Mouse (Mus musculus) CD4-positive helper T cell, adult 2 months (primary cell): ENCODE measurements around the gene Tbck.
A peak's percentile ranks its signal among the peaks of the same experiment; 100 is the strongest.

Source experiments
- DNase-seq: peaks from one replicate; pipeline ENCODE4 v3.0.0-alpha.2; 2012; ENCODE audit warnings: low read depth, missing footprints, low spot score

Tbck gene

DNA sequence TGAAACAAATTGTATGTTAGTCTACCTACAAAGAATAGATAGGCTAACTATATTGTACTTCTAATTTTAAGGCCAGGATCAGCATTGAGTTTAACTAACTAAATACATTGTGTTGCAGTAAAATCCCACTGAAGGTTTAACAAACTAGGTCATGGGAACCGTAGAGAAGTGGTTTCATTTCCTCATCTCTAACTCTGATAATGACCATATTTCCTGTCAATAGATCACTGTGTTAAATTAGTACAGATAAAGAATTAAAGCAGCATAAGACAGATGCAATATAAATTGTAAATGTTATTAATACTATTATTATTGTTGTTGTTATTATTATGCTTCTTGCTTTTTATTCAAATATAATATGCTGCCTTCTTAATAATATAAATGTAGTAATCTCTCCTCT is 72.3 kb downstream of the Tbck start:
- no peak for DNase-seq

- no peak for DNase-seq
Measured at GRCm38 (mm10) chr3:132766033-132766726, 82.2 kb downstream of the Tbck start.

DNA sequence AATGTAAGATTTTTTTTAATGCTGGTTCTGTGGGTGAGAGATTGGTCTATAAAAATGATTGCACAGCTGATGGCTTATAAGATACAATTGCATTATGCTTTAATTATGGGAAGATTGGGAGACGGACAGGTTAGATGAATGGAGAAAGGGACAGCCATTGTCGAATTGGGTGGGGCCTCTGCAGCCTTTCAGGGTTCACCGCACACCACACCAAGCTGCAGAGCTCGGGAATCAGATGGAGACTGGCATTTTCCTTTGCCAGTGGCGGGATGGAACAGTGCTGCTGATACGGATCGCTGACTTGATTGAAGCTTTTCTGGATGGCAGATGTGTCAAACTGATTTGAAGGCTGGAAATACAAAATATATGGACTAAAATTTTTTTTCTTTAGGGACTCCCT is 88.1 kb downstream of the Tbck start:
- DNase-seq: no peak

- no peak for DNase-seq
Measured at GRCm38 (mm10) chr3:132776686-132777085, 92.7 kb downstream of the Tbck start.

- no peak for DNase-seq
Measured at GRCm38 (mm10) chr3:132781103-132781502, 97.2 kb downstream of the Tbck start.

- no peak for DNase-seq
Measured at GRCm38 (mm10) chr3:132783087-132783486, 99.1 kb downstream of the Tbck start.

DNA sequence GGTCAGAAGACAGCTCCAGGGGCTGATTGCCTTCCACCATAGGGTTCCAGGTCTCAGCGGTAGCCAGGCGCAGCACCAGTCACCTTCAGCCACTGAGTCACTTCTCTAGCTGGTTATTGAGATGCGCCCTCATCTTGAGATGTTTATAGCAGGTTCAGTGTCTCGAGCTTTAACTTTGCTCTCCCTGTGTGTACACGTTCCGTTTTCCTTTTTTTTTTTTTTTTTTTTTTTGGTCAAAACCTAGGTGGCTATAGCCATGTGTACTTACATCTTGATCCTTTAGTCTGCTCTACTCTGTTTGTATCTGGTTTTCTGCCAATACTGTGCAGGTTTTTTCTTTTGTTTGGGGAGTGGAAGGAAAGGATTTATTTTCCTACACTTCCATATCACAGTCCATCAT is 100.8 kb downstream of the Tbck start:
- no peak for DNase-seq

GRCm38 (mm10) chr3:132786690-132787089 is 102.7 kb downstream of the Tbck start:
- no peak for DNase-seq

DNA sequence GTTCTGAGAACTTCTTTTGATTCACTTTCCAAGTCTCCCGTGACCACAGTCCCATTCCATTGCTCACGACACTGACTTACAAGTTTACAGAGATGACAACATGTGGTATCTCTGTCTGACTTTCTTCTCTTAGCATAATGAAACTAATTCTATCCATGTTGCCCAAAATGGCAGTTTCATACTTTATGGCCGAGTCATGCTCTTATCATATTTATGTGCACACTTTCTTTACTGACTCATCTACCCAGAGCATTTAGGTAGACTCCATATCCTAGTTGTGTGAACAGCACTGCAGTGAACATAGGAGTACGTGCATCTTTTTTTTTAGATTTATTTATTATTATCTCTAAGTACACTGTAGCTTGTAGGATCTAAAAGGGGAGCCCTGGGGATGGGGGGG is 103.8 kb downstream of the Tbck start:
- DNase-seq: no peak

DNA sequence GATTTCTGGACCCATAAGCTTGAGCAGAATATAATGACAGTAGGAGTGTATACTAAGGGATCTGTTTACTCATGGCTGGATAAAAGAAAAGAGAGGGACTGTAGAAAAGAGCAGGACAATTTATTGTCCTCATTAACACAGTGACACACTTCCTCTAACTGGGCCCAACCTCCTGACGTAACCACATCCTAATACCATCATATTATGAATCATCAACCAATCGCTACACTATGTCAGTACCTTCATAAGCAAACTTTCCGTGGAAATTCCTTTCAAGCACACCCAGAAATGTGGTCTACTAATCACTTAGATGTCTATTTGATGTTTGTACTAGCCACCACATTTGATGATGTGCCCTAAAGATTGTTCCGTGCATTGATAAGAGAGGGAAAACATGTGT is 107.2 kb downstream of the Tbck start:
- peak; percentile 63 for DNase-seq

DNA sequence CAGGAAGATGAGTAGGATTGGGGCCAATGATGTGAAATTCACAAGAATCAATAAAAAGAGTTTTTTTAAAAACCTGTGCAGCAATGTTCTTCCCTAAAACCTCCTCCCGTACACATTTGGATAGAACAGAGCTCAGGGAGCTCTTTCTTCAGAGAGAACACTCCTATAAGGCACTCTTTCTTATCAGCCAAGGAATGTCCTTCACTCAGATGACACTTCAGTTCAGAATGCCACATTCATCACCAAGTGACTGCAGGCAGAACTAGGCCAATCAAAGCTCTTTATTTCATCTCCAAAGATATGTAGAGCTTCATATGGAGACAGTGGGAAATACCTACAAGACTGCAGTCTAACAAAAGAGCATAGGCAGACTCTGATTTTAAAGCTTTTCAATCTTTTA is 116.3 kb downstream of the Tbck start:
- DNase-seq: no peak

DNA sequence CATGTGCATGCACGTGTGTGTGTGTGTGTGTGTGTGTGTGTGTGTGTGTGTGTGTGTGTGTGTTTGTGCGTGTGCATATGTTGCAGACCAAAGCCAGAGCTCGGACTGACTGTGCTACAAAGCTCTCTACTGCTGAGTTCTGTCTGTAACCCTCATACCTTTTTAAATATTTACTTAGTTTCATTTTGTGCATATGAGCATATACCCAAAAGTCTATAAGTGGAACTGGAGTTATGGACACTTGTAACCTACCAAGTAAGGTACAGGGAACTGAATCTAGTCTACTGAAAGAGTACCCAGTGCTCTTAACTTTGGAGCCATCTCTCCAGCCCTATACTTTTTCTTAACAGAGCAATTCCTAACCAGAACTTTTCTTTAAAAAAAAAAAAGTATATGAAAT is 118.0 kb downstream of the Tbck start:
- DNase-seq: no peak

DNA sequence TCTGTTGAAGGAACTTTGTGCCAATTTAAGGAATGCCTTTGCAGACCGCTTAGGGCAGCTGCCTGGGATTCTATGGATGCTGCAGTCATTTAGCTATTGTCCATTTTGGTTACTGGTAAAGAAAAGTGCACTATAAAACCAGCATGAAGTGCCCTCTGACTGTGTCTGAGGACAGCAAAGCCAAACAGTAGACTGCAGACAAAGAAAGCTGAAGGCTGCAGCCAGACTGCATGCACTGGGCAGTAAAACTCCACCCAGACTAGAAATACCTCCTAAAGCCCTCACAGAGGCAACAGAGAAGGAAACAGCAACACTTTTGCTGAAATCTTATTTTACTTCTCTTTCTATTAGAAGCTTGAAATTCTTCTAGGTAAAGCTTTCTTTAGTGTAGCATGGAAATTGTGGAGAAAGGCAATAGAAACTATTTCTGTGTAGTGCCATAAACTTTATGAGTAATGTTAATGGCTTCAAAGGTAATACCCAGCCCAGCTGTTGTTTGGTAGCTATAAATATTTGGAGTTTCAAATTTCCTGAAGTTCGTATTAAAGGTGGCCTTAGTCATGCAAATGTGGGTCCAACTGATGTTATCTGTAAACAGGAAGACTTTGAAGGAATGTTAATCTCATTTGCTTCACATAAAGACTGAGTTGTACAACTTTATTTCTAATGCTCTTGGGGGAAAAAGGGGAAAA is 124.1 kb downstream of the Tbck start:
- no peak for DNase-seq

DNA sequence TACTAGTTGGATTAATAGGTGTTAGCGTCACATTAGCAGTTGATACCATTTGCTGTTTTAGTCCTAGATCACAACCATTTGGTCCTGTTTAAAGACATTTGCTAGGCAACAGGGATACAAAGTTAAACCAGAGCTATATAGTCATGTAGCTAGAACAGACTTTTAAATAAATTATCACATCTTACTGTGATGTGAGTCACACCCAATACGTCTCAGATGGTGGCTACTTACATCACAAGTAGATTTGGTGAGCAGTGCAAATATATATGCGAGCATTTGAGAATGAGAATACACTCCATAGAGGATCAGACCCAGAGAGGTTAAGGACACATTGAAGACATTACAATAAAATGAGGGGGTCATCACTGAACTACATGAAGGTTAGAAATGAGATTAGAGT is 125.0 kb downstream of the Tbck start:
- DNase-seq: no peak

DNA sequence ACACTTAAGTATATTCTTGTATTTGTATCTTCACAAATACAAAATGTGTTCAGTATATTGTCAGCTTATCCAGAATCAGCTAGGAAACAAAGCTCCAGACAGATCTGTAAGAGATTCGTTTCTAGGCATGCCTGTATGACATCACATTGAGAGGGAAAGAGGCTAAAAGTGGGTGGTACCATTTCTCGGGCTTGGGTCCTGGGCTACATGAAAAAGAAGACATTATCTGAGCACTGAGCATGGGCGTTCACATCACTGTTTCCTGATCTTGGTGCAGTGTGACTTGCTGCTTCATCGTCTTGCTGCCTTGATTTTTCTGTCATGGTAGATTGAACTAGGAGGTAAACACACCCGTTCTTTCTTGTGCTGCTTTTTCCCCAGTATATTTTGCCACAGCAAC is 127.8 kb downstream of the Tbck start:
- no peak for DNase-seq

DNA sequence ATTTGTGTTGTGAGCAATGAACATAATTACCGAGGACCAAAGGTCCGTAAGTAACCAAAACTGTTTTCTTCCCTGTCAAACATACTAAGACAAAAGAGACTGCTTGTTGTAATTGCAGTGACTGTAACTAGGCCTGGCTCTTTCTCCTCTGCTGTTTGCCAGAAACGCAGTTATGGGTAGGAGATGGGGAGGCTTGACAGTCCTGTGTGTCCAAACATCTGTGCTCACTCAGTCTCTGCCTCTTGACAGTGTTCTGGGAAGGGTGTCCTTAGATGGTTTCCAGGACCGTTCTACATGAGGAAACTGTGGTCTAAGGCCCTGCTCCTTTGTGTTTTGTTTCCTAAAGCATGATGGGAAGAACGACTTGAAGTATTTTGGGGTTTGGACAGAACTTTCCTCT is 128.4 kb downstream of the Tbck start:
- DNase-seq: no peak

- no peak for DNase-seq
Measured at GRCm38 (mm10) chr3:132813147-132813546, 129.2 kb downstream of the Tbck start.

DNA sequence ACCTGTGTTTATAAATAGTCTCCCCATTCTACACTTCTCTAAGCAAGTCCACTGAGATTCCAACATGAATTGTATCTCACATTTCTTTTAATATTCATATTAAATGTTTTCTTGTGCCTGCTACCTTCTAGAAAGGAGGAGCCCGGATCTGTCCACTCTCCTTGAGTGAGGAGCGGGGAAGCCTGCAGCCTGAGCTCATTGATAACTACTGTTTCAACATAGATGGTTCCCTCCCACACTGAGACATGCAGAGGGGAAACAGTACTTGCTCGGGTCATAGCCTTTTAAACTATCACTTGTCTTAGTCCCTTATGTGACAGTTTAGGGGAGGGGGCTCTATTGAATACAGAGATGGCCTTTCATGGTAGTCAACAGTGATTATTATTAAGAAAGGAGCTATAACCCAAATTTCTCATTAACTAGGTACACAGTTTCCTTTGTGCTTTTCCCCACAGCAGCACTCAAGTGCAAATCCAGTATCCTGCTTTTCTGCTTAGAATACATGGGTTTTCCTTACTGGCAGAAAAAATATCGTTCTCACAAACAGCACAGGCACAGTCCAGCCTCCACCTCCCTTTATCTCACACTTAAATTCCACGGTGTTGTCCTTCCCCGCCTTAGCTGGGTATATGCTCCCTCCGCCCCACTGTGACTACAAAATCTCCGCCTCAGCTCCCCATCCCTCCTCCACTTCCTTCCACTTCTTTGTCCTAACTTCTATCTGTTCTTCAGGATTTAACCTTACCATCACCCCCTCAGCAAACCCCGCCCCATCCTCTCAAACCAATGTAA is 130.0 kb downstream of the Tbck start:
- no peak for DNase-seq

DNA sequence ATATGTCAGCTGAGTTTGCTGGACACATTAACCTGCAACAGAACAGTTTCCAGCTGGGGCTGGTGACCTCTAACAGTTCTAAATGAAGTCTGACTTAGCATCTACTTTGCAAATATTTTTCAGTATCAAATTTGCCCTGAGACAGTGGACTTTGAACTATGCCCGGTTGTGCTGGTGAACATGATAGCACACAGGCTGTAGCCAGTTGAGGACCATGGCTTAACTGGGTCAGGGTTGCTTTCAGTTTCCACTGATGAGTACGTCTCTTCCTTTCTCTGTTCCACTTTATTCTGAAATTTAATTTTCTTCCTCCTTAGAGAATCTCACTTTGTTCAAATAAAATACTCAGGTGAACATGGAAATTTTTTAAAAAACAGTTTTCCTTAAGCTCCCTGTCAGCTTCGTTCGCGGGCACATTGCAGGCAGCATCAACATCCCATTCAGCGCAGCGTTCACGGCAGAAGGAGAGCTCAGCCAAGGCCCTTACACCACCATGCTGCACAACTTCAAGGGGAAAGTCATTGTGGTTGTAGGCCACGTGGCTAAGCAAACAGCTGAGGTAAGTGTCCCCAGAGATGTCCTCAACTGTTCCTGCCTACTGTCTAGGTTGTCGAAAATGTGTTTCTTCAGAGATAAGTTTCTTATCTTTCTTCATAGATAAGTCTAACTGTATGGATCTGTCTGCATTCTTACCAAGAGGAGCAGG is 131.0 kb downstream of the Tbck start:
- DNase-seq: no peak

DNA sequence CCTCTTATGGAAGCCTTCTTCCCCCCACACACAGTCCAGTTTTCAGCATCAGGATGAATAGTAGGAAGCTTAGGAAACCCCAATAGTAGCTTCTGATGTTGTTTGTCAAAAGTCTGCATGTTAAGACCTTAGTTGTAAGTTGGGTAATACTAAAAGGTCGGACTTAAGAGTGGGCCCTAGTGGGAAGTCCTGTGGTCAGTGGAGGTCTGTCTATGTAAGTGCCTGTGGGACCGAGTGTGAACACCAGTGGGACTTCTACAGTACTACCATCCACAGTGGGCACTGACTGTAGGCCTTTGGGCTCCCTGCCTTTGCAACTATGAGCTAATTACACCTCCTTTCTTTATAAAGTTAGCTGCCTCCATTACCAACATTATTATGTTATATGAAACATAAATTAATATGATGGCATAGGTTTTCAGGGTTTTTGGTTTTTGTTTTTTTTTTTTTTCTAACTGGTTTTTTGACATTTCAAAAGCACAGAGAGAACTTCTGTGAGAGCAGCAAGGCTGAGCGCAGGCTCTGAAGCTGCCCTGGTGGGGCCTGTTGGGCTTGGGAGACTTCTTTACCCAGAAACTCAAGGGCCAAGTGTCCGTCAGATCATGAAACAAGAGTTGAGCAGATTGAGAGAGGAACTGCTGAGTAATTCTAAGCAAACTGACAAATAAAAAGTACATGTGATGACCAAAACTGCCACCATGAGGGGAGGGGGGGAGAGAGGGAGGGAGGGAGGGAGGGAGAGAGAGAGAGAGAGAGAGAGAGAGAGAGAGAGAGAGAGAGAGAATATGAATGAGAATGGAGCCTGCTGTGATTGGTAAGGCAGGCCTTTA is 131.8 kb downstream of the Tbck start:
- DNase-seq: no peak

DNA sequence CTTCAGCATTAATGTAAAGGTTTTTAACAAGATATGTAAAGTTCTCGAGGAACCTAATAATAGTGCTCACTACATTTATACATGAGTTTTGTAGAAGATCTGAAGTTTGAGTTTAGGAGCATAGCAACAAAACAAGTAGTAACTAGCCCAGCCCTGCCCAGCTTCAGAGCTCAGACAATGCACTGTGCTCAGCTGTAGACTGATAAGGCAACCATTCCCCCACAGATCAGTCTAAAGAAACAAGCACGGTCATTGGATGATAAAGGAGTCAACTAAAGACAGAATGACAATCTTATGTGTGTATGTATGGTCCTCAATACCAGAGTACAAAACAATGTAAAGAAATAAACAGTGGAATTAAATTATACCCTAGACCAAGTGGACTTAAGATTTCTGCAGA is 135.5 kb downstream of the Tbck start:
- DNase-seq: no peak
